Mouse (Mus musculus) ES-E14 (cell line): ENCODE data around the gene Gnai2.

Experiments
- CHD2 ChIP-seq: IDR thresholded peaks from 2 replicates; pipeline ENCODE4 v1.6.1; 2014; ENCODE audit warnings: mild to moderate bottlenecking, low read depth, low read length, inconsistent platforms
- MAFK ChIP-seq: IDR thresholded peaks from 2 replicates; pipeline ENCODE4 v1.6.1; 2014; ENCODE audit warnings: mild to moderate bottlenecking, low read depth, low read length, inconsistent platforms; ENCODE audit not compliant: insufficient read depth
- ZC3H11A ChIP-seq: IDR thresholded peaks from 2 replicates; pipeline ENCODE4 v1.6.1; 2012; ENCODE audit warnings: low read depth, mild to moderate bottlenecking, inconsistent platforms, low read length, borderline replicate concordance
- ZNF384 ChIP-seq: IDR thresholded peaks from 2 replicates; pipeline ENCODE4 v1.6.1; 2012; ENCODE audit warnings: low read depth, low read length, inconsistent platforms

GRCm38 (mm10) chr9:107628721-107629410 is 6.3 kb downstream of the Gnai2 start:
- TF ChIP-seq ZNF384 (no peak), ZC3H11A (no peak), MAFK (no peak), CHD2 (no peak)
